In genomic region chr13:98880336-98880735, GRCm38 (mm10) we compare ENCODE assay signal across 17 mouse cellular contexts. TPM values are rescaled to one million over a fixed set of nuclear protein-coding genes. Genes with fewer than 3 reads are reported as not detected.
DNase-seq lines count a peak whose midpoint lies in the region; ATAC-seq and TF ChIP-seq lines count a peak whose summit lies in the region.
"Had no signal": no experiment of that assay in that cellular context is flagged by ENCODE, and none has a peak within 500 bp of the region (broad histone marks: within the 10 kb centered on the region; RNA-seq: fewer than 3 reads in every experiment).

No protein-coding gene starts in this region.

- no peaks in the 10 kb centered on the region for H3K27me3 ChIP-seq in heart, adult 2 months (ENCODE audit: control insufficient read depth, insufficient read depth, low read length)
- no peaks in the 10 kb centered on the region for H3K27me3 ChIP-seq in heart, embryonic 10.5 days (ENCODE audit: insufficient read depth, poor library complexity, severe bottlenecking)
- H3K27me3 ChIP-seq in limb, embryonic 15.5 days = no peaks in the 10 kb centered on the region
- H3K27me3 ChIP-seq in limb, embryonic 10.5 days (ENCODE audit: low read depth, poor library complexity, severe bottlenecking) = no peaks in the 10 kb centered on the region
- H3K27me3 ChIP-seq: forebrain, embryonic 13.5 days; liver, embryonic 13.5 days had no signal

- peaks cover 6% of the 10 kb centered on the region for H3K4me1 ChIP-seq in heart, adult 2 months (ENCODE audit: control insufficient read depth, insufficient read depth, low read length)
- H3K4me1 ChIP-seq in heart, embryonic 10.5 days = no peaks in the 10 kb centered on the region; the same call in 1 of the 2 replicates
- H3K4me1 ChIP-seq in limb, embryonic 15.5 days = no peaks in the 10 kb centered on the region
- H3K4me1 ChIP-seq in limb, embryonic 10.5 days = no peaks in the 10 kb centered on the region
- H3K4me1 ChIP-seq: forebrain, embryonic 13.5 days; liver, embryonic 13.5 days; midbrain, embryonic 10.5 days had no signal

- WGBS in heart, adult 2 months = 28% methylated on average over 2 of the region's 2 CpGs
- 62% methylated on average over 2 of the region's 2 CpGs for WGBS in heart, embryonic 10.5 days
- WGBS in limb, embryonic 15.5 days = 51% methylated on average over 2 of the region's 2 CpGs
- WGBS in limb, embryonic 10.5 days = 70% methylated on average over 2 of the region's 2 CpGs

- H3K36me3 ChIP-seq in heart, adult 2 months (ENCODE audit: control insufficient read depth, insufficient read depth, low read length) = peaks cover 23% of the 10 kb centered on the region
- H3K36me3 ChIP-seq in heart, embryonic 10.5 days = peaks cover 89% of the 10 kb centered on the region
- H3K36me3 ChIP-seq in limb, embryonic 15.5 days = peaks cover 56% of the 10 kb centered on the region
- peaks cover 99% of the 10 kb centered on the region for H3K36me3 ChIP-seq in limb, embryonic 10.5 days

- H3K79me2 ChIP-seq in heart, adult 2 months (replicated peaks; ENCODE audit: control insufficient read depth, insufficient read depth, low read length) = peaks cover 1% of the 10 kb centered on the region

- no peak for TF ChIP-seq CTCF in heart, adult 2 months (IDR thresholded peaks at IDR 0.05)

- TF ChIP-seq POLR2A in heart, adult 2 months (IDR thresholded peaks at IDR 0.05; ENCODE audit: insufficient read depth, low read depth, low read length) = no peak

- H3K27ac ChIP-seq in heart, adult 2 months = peak overlapping the region; percentile 20; the same call in 1 of the 2 replicates
- H3K27ac ChIP-seq in heart, embryonic 10.5 days = no peak overlapping the region
- H3K27ac ChIP-seq in limb, embryonic 15.5 days = no peak overlapping the region
- H3K27ac ChIP-seq in limb, embryonic 10.5 days = no peak overlapping the region
- H3K27ac ChIP-seq: forebrain, embryonic 13.5 days; liver, embryonic 13.5 days; midbrain, embryonic 10.5 days had no signal

- ATAC-seq in limb, embryonic 15.5 days (ENCODE audit: insufficient number of reproducible peaks, low FRiP score, low TSS enrichment, low read depth) = 0 out of 2 replicates have a peak, but pooled peaks have one; percentile 44
- ATAC-seq: CD4-positive, CD25-positive, alpha-beta regulatory T cell, adult 4 months; forebrain, embryonic 13.5 days had no signal

- no peak overlapping the region for H3K4me3 ChIP-seq in heart, adult 2 months
- no peak overlapping the region for H3K4me3 ChIP-seq in heart, embryonic 10.5 days
- no peak overlapping the region for H3K4me3 ChIP-seq in limb, embryonic 15.5 days
- H3K4me3 ChIP-seq in limb, embryonic 10.5 days = no peak overlapping the region
- H3K4me3 ChIP-seq: forebrain, embryonic 13.5 days; liver, embryonic 13.5 days; midbrain, embryonic 10.5 days had no signal

- TF ChIP-seq EP300 in heart, adult 2 months (IDR thresholded peaks at IDR 0.05; ENCODE audit: insufficient read depth, low read depth, low read length) = 0 out of 2 replicates have a peak, but pooled peaks have one; percentile 54

- H3K9me3 ChIP-seq in heart, embryonic 10.5 days = no peaks in the 10 kb centered on the region
- no peaks in the 10 kb centered on the region for H3K9me3 ChIP-seq in limb, embryonic 15.5 days
- no peaks in the 10 kb centered on the region for H3K9me3 ChIP-seq in limb, embryonic 10.5 days (replicated peaks)
- H3K9me3 ChIP-seq: forebrain, embryonic 13.5 days; G1E; liver, embryonic 13.5 days; midbrain, embryonic 10.5 days had no signal

- peak in 1 of 2 experiments; percentile 47 for DNase-seq in heart, adult 2 months
- no peak for DNase-seq in heart, embryonic 10.5 days (ENCODE audit: low spot score)
- no peak for DNase-seq in limb, embryonic 10.5 days (ENCODE audit: low spot score)
- peak; percentile 68 for DNase-seq in NIH3T3 (ENCODE audit: low read depth)
- peak; percentile 60 for DNase-seq in fibroblast of lung, adult 2 months (ENCODE audit: low read depth)
- DNase-seq in thymus, postnatal 36 days = no peak
- DNase-seq: adrenal gland, adult 2 months; cerebellum, postnatal 10 days; embryo, embryonic 11 days; kidney, adult 9 months; liver, embryonic 13.5 days; lung, postnatal 4 days had no signal

- intact Hi-C loops in heart, adult 2 months (cut with DNase I) = no loop called here

- H3K4me2 ChIP-seq in limb, embryonic 15.5 days = no peak overlapping the region
- H3K4me2 ChIP-seq: forebrain, embryonic 13.5 days; liver, embryonic 13.5 days had no signal

- H3K9ac ChIP-seq in heart, adult 2 months (ENCODE audit: low read depth, low read length) = no peak overlapping the region
- no peak overlapping the region for H3K9ac ChIP-seq in limb, embryonic 15.5 days
- H3K9ac ChIP-seq: forebrain, embryonic 13.5 days; liver, embryonic 13.5 days had no signal

RNA-seq across cellular contexts. Expression of gene Tnpo1, which starts 45.8 kb away (rescaled TPM):
- 10 to 100 TPM; 58.9 to 60.4 TPM for total RNA-seq in heart, adult 2 months (2021)
- 16.1 and 31.2 TPM in 2 replicates for polyA plus RNA-seq in heart, adult 2 months (2012; rRNA removed)
- polyA plus RNA-seq in heart, embryonic 10.5 days (2016; fragmentation: Nextera tagmentation; extraction: Ambion mirVana) = 60.5 and 67.7 TPM in 2 replicates
- 47.8 and 55.3 TPM in 2 replicates for polyA plus RNA-seq in limb, embryonic 15.5 days (2015; fragmentation: Nextera tagmentation; extraction: Ambion mirVana)
- 75.5 and 79.3 TPM in 2 replicates for polyA plus RNA-seq in limb, embryonic 10.5 days (2016; fragmentation: Nextera tagmentation; extraction: Ambion mirVana)

Comparison
In these comparisons a context has a peak if more than half of its experiments do, and no peak if none do; other contexts are left out.
1. DNase-seq: peak in NIH3T3 (single experiment) and fibroblast of lung, adult 2 months (single experiment); none in heart, embryonic 10.5 days (single experiment), limb, embryonic 10.5 days (single experiment) and thymus, postnatal 36 days (0 of 2).